Comparison of ENCODE assay signal across 8 mouse cellular contexts in genomic region chr4:128883379-128883781, GRCm38 (mm10). TPM values are rescaled to one million over a fixed set of nuclear protein-coding genes. Genes with fewer than 3 reads are reported as not detected.
A peak's percentile ranks its signal among the peaks of the same experiment; 100 is the strongest.
DNase-seq lines count a peak whose midpoint lies in the region; ATAC-seq and TF ChIP-seq lines count a peak whose summit lies in the region.

Trim62 (plus strand) TSS chr4:128883580.

- H3K36me3 ChIP-seq in forebrain, embryonic 11.5 days (ENCODE audit: control insufficient read depth, insufficient read depth, low read length) = no peaks in the 10 kb centered on the region; the same call in 1 of the 2 replicates
- H3K36me3 ChIP-seq in heart, embryonic 15.5 days = peaks cover 4% of the 10 kb centered on the region; the same call in 1 of the 2 replicates
- H3K36me3 ChIP-seq in liver, postnatal 0 days (replicated peaks; ENCODE audit: insufficient read depth, low read length) = no peaks in the 10 kb centered on the region
- H3K36me3 ChIP-seq in neural tube, embryonic 13.5 days = no peaks in the 10 kb centered on the region

- peak; percentile 77 for DNase-seq in CD4-positive, CD25-positive, alpha-beta regulatory T cell, adult 2 months (ENCODE audit: low read depth, low spot score)
- peak; percentile 85 for DNase-seq in brain, adult 2 months (ENCODE audit: low read depth, low spot score)
- peak; percentile 87 for DNase-seq in forebrain, embryonic 11.5 days (ENCODE audit: low spot score)
- peak; percentile 92 for DNase-seq in kidney, postnatal 14 days
- peak; percentile 78 for DNase-seq in liver, postnatal 0 days
- peak; percentile 90 for DNase-seq in testis, postnatal 10 days (ENCODE audit: low spot score)

- peaks cover 4% of the 10 kb centered on the region; the same call in 1 of the 2 replicates for H3K27me3 ChIP-seq in forebrain, embryonic 11.5 days (ENCODE audit: control insufficient read depth, insufficient read depth, low read length)
- peaks cover 25% of the 10 kb centered on the region for H3K27me3 ChIP-seq in heart, embryonic 15.5 days
- H3K27me3 ChIP-seq in liver, postnatal 0 days (ENCODE audit: insufficient read depth, low read length) = peaks cover 38% of the 10 kb centered on the region
- no peaks in the 10 kb centered on the region for H3K27me3 ChIP-seq in neural tube, embryonic 13.5 days

- H3K4me3 ChIP-seq in forebrain, embryonic 11.5 days (ENCODE audit: low read depth, low read length) = peak within 1 kb of the TSS; percentile 74
- peak within 1 kb of the TSS; percentile 83 for H3K4me3 ChIP-seq in heart, embryonic 15.5 days
- peak within 1 kb of the TSS; percentile 60 for H3K4me3 ChIP-seq in liver, postnatal 0 days (ENCODE audit: low read depth, low read length)
- peak within 1 kb of the TSS; percentile 83 for H3K4me3 ChIP-seq in neural tube, embryonic 13.5 days

- H3K4me2 ChIP-seq in forebrain, embryonic 11.5 days (ENCODE audit: low read depth, low read length, severe bottlenecking) = peak within 1 kb of the TSS; percentile 100
- peak within 1 kb of the TSS; percentile 100 for H3K4me2 ChIP-seq in heart, embryonic 15.5 days
- peak within 1 kb of the TSS; percentile 96 for H3K4me2 ChIP-seq in liver, postnatal 0 days (ENCODE audit: low read depth, low read length)
- peak within 1 kb of the TSS; percentile 73 for H3K4me2 ChIP-seq in neural tube, embryonic 13.5 days

- peak; percentile 62 for ATAC-seq in forebrain, embryonic 11.5 days (replicated peaks; ENCODE audit: low FRiP score)
- ATAC-seq in heart, embryonic 15.5 days (replicated peaks; ENCODE audit: insufficient number of reproducible peaks, insufficient read depth, low FRiP score, low read depth) = peak; percentile 87
- peak; percentile 74 for ATAC-seq in liver, postnatal 0 days
- peak; percentile 70 for ATAC-seq in neural tube, embryonic 13.5 days (ENCODE audit: low read depth)

- no peak for TF ChIP-seq EP300 in liver, postnatal 0 days (IDR thresholded peaks at IDR 0.05; ENCODE audit: low read depth)

- peaks cover 3% of the 10 kb centered on the region; the same call in 1 of the 2 replicates for H3K9me3 ChIP-seq in forebrain, embryonic 11.5 days (ENCODE audit: control insufficient read depth, low read length)
- no peaks in the 10 kb centered on the region for H3K9me3 ChIP-seq in heart, embryonic 15.5 days (replicated peaks)
- no peaks in the 10 kb centered on the region for H3K9me3 ChIP-seq in liver, postnatal 0 days (ENCODE audit: low read length)
- H3K9me3 ChIP-seq in neural tube, embryonic 13.5 days = 0 out of 2 replicates have a peak, but pooled peaks cover 5% of the 10 kb centered on the region

- H3K9ac ChIP-seq in forebrain, embryonic 11.5 days (ENCODE audit: low read length) = peak within 1 kb of the TSS; percentile 55
- peak within 1 kb of the TSS; percentile 68 for H3K9ac ChIP-seq in heart, embryonic 15.5 days
- H3K9ac ChIP-seq in liver, postnatal 0 days (replicated peaks) = peak within 1 kb of the TSS; percentile 59
- H3K9ac ChIP-seq in neural tube, embryonic 13.5 days = peak within 1 kb of the TSS; percentile 95

- TF ChIP-seq CTCF in liver, postnatal 0 days (IDR thresholded peaks at IDR 0.05; ENCODE audit: low read depth) = no peak

- peaks cover 12% of the 10 kb centered on the region; the same call in 1 of the 2 replicates for H3K4me1 ChIP-seq in forebrain, embryonic 11.5 days (replicated peaks; ENCODE audit: control insufficient read depth, insufficient read depth, low read length)
- peaks cover 20% of the 10 kb centered on the region for H3K4me1 ChIP-seq in heart, embryonic 15.5 days (replicated peaks)
- peaks cover 16% of the 10 kb centered on the region for H3K4me1 ChIP-seq in liver, postnatal 0 days (ENCODE audit: insufficient read depth)
- H3K4me1 ChIP-seq in neural tube, embryonic 13.5 days (replicated peaks) = peaks cover 64% of the 10 kb centered on the region

- under 1% methylated on average over 30 of the region's 37 CpGs for WGBS in forebrain, embryonic 11.5 days
- under 1% methylated on average over 29 of the region's 37 CpGs for WGBS in heart, embryonic 15.5 days
- WGBS in liver, postnatal 0 days (ENCODE audit: insufficient replicate concordance) = 3% methylated on average over 36 of the region's 37 CpGs
- 3% methylated on average over 29 of the region's 37 CpGs for WGBS in neural tube, embryonic 13.5 days

- H3K27ac ChIP-seq in forebrain, embryonic 11.5 days (ENCODE audit: low read depth, low read length) = no peak within 1 kb of the TSS
- H3K27ac ChIP-seq in heart, embryonic 15.5 days = peak within 1 kb of the TSS; percentile 46; the same call in 1 of the 2 replicates
- no peak within 1 kb of the TSS for H3K27ac ChIP-seq in liver, postnatal 0 days (ENCODE audit: low read depth)
- H3K27ac ChIP-seq in neural tube, embryonic 13.5 days (replicated peaks) = peak within 1 kb of the TSS; percentile 89

RNA-seq across cellular contexts. Expression of gene Trim62, which starts in this region (rescaled TPM):
- 9.4 and 11.0 TPM in 2 replicates for polyA plus RNA-seq in forebrain, embryonic 11.5 days (2014; fragmentation: Nextera tagmentation; extraction: Ambion mirVana)
- polyA plus RNA-seq in heart, embryonic 15.5 days (2015; fragmentation: Nextera tagmentation; extraction: Ambion mirVana) = 2.3 and 2.9 TPM in 2 replicates
- 0.26 and 0.32 TPM in 2 replicates for polyA plus RNA-seq in liver, postnatal 0 days (2015; fragmentation: Nextera tagmentation; extraction: Ambion mirVana)
- 21.4 and 23.4 TPM in 2 replicates for polyA plus RNA-seq in neural tube, embryonic 13.5 days (2015; fragmentation: Nextera tagmentation; extraction: Ambion mirVana)

Comparison
In these comparisons a context has a peak if more than half of its experiments do, and no peak if none do; other contexts are left out.
1. Peak in DNase-seq, ATAC-seq, H3K4me3 ChIP-seq, H3K9ac ChIP-seq and H3K4me2 ChIP-seq in liver, postnatal 0 days; RNA of the gene not detected or under 1 TPM.
2. H3K27ac ChIP-seq: peak in heart, embryonic 15.5 days (single experiment) and neural tube, embryonic 13.5 days (single experiment); none in forebrain, embryonic 11.5 days (single experiment) and liver, postnatal 0 days (single experiment).
3. Peak in every context shown above with its lines, with median percentiles within 50 percentile points of each other: DNase-seq, ATAC-seq, H3K4me2 ChIP-seq, H3K4me3 ChIP-seq and H3K9ac ChIP-seq.